Mouse (Mus musculus): ENCODE results near the gene Cnih1.

The Cnih1 gene

GRCm38 (mm10) chr14:46734761-46735455 lies 53.3 kb downstream of the Cnih1 start:
- no peak for ATAC-seq (ENCODE audit: insufficient number of reproducible peaks, low FRiP score, low TSS enrichment)

- no peak for ATAC-seq (ENCODE audit: insufficient number of reproducible peaks, low FRiP score, low TSS enrichment)
Measured at GRCm38 (mm10) chr14:46734262-46734661, 53.9 kb downstream of the Cnih1 start.

- no peak for ATAC-seq (ENCODE audit: insufficient number of reproducible peaks, low FRiP score, low TSS enrichment)
Measured at GRCm38 (mm10) chr14:46725743-46726142, 62.5 kb downstream of the Cnih1 start.
